Mouse (Mus musculus) ES-E14 (cell line): Measurements from ENCODE around the gene Axin1.

Experiments used
- CHD2 ChIP-seq: IDR thresholded peaks from 2 replicates; pipeline ENCODE4 v1.6.1; 2014; ENCODE audit warnings: mild to moderate bottlenecking, low read depth, low read length, inconsistent platforms
- HCFC1 ChIP-seq: IDR thresholded peaks from 2 replicates; pipeline ENCODE4 v1.6.1; 2012; ENCODE audit warnings: low read length, inconsistent platforms, borderline replicate concordance; ENCODE audit not compliant: insufficient read depth
- MAFK ChIP-seq: IDR thresholded peaks from 2 replicates; pipeline ENCODE4 v1.6.1; 2014; ENCODE audit warnings: mild to moderate bottlenecking, low read depth, low read length, inconsistent platforms; ENCODE audit not compliant: insufficient read depth
- ZNF384 ChIP-seq: IDR thresholded peaks from 2 replicates; pipeline ENCODE4 v1.6.1; 2012; ENCODE audit warnings: low read depth, low read length, inconsistent platforms

GRCm38 (mm10) chr17:26131856-26132853 is 6.3 kb upstream of the Axin1 start:
- TF ChIP-seq CHD2 (no peak), HCFC1 (no peak), MAFK (no peak), ZNF384 (no peak)
